Mouse (Mus musculus) liver, postnatal 0 days (tissue): ENCODE results near the gene Tma7.

ENCODE experiments used
- CTCF ChIP-seq: sonication (generic); IDR thresholded peaks from 2 replicates; pipeline ENCODE4 v1.5.1; 2016; ENCODE audit warnings: antibody characterized with exemption, low read depth
- EP300 ChIP-seq: IDR thresholded peaks from 2 replicates; pipeline ENCODE4 v1.6.1; 2016; ENCODE audit warnings: antibody characterized with exemption, low read depth, mild to moderate bottlenecking

- TF ChIP-seq CTCF: no peak
- no peak for TF ChIP-seq EP300
Observed at GRCm38 (mm10) chr9:109050674-109050997, 31.8 kb downstream of the Tma7 start.
